Mouse (Mus musculus): ENCODE data around the gene Pdia4.
A peak's percentile ranks its signal among the peaks of the same experiment; 100 is the strongest.

Gene Pdia4

DNA sequence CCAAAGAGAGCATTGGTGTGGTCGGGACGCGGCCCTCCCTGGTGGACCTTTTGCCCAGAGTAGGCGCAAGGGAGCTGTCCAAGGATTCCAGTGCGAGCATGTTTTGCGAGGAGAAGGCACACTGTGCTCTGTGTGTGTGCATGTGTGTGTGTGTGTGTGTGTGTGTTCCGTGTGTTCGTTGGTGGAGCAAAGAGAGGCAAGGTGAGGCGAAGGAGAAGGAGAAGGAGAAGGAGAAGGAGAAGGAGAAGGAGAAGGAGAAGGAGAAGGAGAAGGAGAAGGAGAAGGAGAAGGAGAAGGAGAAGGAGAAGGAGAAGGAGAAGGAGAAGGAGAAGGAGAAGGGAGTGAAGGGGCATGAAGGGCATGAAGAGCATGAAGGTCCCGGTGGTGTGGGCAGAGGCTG, 50.5 kb downstream of the Pdia4 start:
- peak; percentile 2 to 3 for DNase-seq (ENCODE audit: low spot score in 2 of 2)

DNA sequence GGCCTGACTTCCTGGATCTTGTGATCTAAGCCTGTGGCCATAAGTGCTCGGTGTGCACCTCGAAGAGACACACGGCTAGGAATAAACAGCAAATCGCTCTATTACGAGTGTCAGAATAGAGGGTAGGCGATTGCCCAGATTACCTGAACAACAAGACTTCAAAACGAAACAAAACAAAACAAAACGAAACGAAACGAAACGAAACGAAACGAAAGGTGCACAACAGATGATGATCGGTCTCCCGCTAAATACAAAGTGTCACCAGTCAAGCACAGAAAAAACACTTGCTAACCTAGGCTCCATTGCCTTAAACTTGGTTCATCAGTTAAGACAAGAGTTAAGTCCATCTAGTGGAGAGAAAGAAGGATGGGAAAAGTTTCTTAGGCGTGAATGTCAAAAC, 53.8 kb downstream of the Pdia4 start:
- peak; percentile 0 for DNase-seq (ENCODE audit: low spot score in 2 of 2)

DNA sequence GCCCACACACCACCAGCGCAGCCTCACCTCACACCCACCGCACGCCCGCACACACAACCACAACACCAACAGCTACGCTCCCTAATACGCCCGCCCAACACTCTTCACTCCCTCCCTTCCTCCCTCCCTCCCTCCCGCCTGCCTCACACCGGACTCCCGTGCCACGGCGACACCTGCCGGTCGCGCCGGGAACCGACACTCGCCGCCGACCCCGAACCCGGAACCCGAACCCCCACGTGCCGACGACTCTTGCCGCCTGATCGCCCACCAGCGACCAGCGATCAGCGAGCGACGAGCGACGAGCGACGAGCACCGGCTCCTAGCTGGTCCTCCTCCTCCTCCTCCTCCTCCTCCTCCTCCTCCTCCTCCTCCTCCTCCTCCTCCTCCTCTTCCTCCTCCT, 55.4 kb downstream of the Pdia4 start:
- DNase-seq (ENCODE audit: low spot score in 2 of 2) = peak; percentile 92 to 95

DNA sequence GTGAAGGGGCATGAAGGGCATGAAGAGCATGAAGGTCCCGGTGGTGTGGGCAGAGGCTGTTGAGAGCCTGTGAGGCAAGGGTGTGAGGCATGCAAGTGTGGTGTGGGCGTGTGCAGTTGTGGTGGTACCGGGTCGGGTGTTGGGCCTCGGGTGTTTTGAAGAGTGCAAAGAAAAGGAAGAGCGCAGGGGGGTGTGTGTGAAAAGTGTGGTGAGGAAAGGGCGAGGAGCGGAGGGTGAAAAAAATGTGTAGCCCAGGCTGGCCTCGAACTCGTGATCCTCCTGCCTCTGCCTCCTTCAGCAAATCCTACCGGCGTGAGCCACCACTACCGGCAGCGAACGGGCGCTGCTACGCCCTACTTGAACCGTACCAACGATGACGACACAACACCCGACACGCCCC, 55.8 kb downstream of the Pdia4 start:
- DNase-seq (ENCODE audit: low spot score in 2 of 2) = peak in 1 of 2 experiments; percentile 0

DNA sequence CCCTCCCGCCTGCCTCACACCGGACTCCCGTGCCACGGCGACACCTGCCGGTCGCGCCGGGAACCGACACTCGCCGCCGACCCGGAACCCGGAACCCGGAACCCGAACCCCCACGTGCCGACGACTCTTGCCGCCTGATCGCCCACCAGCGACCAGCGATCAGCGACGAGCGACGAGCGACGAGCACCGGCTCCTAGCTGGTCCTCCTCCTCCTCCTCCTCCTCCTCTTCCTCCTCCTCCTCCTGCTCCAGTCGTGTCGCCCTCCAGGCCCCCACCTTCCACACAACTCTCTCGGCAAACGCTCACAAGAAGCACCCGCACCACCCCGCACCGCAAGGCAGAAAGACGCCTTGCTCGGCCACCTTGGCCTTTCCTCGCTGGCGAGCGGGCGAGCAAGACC, 60.1 kb downstream of the Pdia4 start:
- DNase-seq (ENCODE audit: low spot score in 2 of 2) = peak; percentile 35 to 42

DNA sequence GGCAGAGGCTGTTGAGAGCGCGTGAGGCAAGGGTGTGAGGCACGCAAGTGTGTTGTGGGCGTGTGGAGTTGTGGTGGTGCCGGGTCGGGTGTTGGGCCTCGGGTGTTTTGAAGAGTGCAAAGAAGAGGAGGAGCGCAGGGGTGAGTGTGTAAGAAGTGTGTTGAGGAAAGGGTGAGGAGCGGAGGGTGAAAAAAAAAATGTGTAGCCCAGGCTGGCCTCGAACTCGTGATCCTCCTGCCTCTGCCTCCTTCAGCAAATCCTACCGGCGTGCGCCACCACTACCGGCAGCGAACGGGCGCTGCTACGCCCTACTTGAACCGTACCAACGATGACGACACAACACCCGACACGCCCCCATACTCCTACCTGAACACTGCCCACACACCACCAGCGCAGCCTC, 64.9 kb downstream of the Pdia4 start:
- peak; percentile 87 to 92 for DNase-seq (ENCODE audit: low spot score in 2 of 2)

DNA sequence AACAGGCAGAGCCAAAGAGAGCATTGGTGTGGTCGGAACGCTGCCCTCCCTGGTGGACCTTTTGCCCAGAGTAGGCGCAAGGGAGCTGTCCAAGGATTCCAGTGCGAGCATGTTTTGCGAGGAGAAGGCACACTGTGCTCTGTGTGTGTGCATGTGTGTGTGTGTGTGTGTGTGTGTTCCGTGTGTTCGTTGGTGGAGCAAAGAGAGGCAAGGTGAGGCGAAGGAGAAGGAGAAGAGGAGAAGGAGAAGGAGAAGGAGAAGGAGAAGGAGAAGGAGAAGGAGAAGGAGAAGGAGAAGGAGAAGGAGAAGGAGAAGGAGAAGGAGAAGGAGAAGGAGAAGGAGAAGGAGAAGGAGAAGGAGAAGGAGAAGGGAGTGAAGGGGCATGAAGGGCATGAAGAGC, 65.3 kb downstream of the Pdia4 start:
- peak; percentile 1 to 4 for DNase-seq (ENCODE audit: low spot score in 2 of 2)
